Mouse (Mus musculus): ENCODE measurements around the gene Plin4.
A peak's percentile ranks its signal among the peaks of the same experiment; 100 is the strongest.

DNA sequence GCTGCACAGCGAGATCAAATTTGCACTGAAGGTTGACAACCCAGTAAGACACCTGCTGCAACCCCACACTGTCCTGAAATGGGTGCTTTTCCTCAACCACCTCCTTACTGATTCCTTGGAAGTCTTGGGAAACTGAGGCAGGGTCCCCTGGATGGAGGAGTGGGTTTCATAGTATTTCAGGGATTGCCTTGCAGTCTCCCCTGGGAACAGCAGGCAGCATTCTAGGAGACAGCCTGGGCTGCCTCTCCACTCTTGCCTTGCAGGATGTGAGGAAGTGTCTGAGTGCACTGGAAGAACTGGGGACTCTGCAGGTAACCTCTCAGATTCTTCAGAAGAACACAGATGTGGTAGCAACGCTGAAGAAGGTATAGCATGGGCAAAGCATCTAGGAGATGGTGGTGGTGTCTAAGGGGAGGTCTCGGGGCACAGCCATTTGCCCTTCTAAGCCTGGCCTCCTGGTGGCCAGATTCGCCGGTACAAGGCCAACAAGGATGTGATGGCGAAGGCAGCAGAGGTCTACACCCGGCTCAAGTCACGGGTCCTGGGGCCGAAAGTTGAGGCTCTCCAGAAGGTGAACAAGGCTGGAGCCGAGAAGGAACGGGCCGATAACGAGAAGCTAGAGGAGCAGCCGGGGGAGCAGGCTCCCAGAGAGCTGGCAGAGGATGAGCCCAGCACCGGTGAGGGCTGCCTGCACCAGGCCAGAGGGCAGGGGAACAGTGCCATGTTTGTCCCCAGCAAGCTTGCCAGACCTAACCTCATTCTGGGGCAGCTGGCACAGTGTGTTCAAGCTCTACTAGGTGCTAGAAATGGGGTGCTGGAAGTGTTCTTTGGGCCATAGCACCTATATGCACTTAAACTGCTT, 10.7 kb downstream of the Plin4 start:
- 0 out of 2 replicates have a peak, but pooled peaks have one; percentile 7 for TF ChIP-seq CTCF (IDR thresholded peaks at IDR 0.05; ENCODE audit: low read depth, low read length)
- TF ChIP-seq GATA2 (IDR thresholded peaks at IDR 0.05; ENCODE audit: borderline replicate concordance, low read depth, low read length), result no peak
- no peak for TF ChIP-seq TAL1 (conservative IDR thresholded peaks at IDR 0.05; ENCODE audit: low read depth, low read length)
- no peak for TF ChIP-seq POLR2AphosphoS5 (IDR thresholded peaks at IDR 0.05; ENCODE audit: insufficient replicate concordance, low read depth, low read length)
- no peak for TF ChIP-seq GATA1 (IDR thresholded peaks at IDR 0.05; ENCODE audit: borderline replicate concordance, low read length)
